Mouse (Mus musculus): ENCODE measurements around the gene Kcnd3. TPM values are rescaled to one million over a fixed set of nuclear protein-coding genes. Genes with fewer than 3 reads are reported as not detected.
"Not testable (repeated sequence)": the region's sequence is repeated elsewhere in the genome, so short reads cannot be mapped to it uniquely, and the experiment has no call there.

Kcnd3 gene
- polyA plus RNA-seq, 1 experiment from 2014 or later = 0.51 TPM

DNA sequence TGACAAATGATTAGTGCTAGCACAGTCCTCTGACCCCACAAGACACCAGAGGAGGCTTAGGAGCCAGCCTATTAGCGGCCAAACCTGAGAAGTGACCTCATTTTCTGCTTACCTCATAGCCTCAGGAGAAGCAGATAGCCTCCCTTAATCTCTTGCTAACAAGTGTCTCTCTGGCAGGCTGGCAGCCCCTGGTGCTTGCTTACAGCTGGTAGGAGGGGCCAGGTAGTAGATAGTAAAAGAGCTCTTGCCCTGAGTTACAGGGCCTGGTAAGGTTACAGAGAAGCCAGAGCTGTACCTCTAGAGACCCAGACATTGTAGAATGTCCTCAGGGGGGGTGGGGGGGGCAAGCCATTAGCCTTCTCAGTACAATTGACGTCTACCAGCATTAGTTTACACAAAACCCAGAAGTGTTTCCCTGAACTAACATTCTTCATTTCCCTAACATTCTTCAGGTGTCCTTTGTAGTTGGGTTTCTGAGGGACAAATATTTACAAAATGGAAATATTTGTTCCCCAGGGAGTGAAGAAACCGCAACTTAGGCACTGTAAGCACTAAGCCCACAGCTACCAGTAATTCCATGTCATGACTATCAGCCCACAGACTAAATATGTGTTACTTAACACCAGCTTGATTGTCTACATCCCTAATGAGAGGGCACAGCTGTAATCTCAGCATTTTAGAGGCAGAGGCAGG, 247.3 kb downstream of the Kcnd3 start:
- ATAC-seq (ENCODE audit: insufficient number of reproducible peaks, low FRiP score, low TSS enrichment, low read depth) = no peak

DNA sequence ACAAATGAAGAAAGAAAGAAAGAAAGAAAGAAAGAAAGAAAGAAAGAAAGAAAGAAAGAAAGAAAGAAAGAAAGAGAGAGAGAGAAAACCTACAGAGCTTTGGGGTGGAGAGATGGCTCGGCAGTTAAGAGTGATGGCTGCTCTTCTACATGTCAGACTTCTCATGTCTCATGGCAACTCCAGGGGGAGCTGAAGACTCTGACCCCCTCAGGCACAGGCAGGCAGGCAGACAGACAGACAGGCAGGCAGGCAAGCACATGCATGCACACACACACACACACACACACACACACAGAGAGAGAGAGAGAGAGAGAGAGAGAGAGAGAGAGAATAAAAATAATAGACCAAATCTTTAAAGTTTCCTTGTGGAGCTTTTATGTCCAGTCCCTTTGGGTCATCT, 248.7 kb downstream of the Kcnd3 start:
- not testable (repeated sequence) for H3K4me2 ChIP-seq; H3K9me3 ChIP-seq; H3K9ac ChIP-seq; H3K4me3 ChIP-seq; H3K27ac ChIP-seq; H3K36me3 ChIP-seq; ATAC-seq (ENCODE audit: insufficient number of reproducible peaks, low FRiP score, low TSS enrichment, low read depth)
- peaks cover 25% of the 10 kb centered on the region for H3K27me3 ChIP-seq
- H3K4me1 ChIP-seq = peaks cover 27% of the 10 kb centered on the region
- WGBS = 47% methylated on average over 1 of the region's 1 CpGs

More for the DNA sequence above, 247.3 kb downstream of the Kcnd3 start:
- H3K9ac ChIP-seq = no peak overlapping the region
- no peak overlapping the region for H3K4me3 ChIP-seq
- 47% methylated on average over 3 of the region's 3 CpGs for WGBS
- peaks cover 18% of the 10 kb centered on the region for H3K4me1 ChIP-seq
- H3K27me3 ChIP-seq = peaks cover 32% of the 10 kb centered on the region
- H3K9me3 ChIP-seq = no peaks in the 10 kb centered on the region
- H3K4me2 ChIP-seq = no peak overlapping the region
- H3K27ac ChIP-seq = no peak overlapping the region
- H3K36me3 ChIP-seq = no peaks in the 10 kb centered on the region

DNA sequence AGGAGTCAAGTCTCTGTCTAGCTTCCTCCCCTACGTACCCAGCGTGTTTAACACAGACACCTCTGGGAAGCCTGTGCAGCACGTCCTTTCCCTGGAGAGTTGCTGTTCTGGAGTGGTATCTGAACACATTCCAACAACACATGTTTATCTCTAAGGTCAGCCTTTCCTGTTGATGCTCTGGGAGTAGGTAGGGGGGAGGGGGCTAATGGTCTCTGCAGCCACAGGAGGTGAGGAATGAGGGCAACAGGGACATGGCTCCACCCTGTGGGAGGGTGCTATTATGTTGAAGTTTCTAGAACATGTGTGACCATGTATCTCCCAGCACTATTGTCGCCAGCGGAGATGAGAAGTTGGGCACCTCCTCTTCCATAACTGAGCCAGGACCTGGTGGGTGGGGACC, 249.3 kb downstream of the Kcnd3 start:
- no peak overlapping the region for H3K4me2 ChIP-seq
- no peak overlapping the region for H3K4me3 ChIP-seq
- 55% methylated on average over 5 of the region's 5 CpGs for WGBS
- no peak overlapping the region for H3K9ac ChIP-seq
- no peaks in the 10 kb centered on the region for H3K36me3 ChIP-seq
- peaks cover 23% of the 10 kb centered on the region for H3K4me1 ChIP-seq
- no peak overlapping the region for H3K27ac ChIP-seq
- no peaks in the 10 kb centered on the region for H3K9me3 ChIP-seq
- ATAC-seq (ENCODE audit: insufficient number of reproducible peaks, low FRiP score, low TSS enrichment, low read depth) = no peak
- H3K27me3 ChIP-seq = peaks cover 25% of the 10 kb centered on the region

DNA sequence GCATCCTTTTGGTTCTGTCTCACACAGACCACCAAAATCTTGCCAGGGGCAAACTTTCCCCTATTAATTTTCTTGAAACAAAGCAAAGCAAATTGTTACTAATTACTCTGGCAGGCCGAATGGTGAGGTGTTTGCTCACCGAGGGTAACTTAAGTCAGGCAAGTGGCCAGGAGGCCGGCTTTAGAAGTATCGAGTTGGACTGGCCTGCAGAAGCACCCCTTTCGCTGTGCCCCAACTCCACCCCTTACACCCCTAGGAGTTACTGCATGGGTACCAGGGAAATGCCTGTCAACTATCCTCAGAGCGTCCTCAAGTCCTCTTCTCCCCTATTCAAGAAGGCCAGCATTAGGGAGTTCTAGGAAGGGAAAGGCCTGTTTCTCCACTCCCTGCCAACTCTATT, 251.4 kb downstream of the Kcnd3 start:
- Histone ChIP-seq H3K27me3 (peaks cover 24% of the 10 kb centered on the region), H3K27ac (0 out of 2 replicates have a peak overlapping the region, but pooled peaks have one; percentile 24), H3K36me3 (no peaks in the 10 kb centered on the region), H3K4me1 (peaks cover 26% of the 10 kb centered on the region), H3K4me2 (no peak overlapping the region), H3K9ac (no peak overlapping the region), H3K4me3 (no peak overlapping the region), H3K9me3 (no peaks in the 10 kb centered on the region)
- no peak for ATAC-seq (ENCODE audit: insufficient number of reproducible peaks, low FRiP score, low TSS enrichment, low read depth)
- WGBS = 44% methylated on average over 6 of the region's 6 CpGs

DNA sequence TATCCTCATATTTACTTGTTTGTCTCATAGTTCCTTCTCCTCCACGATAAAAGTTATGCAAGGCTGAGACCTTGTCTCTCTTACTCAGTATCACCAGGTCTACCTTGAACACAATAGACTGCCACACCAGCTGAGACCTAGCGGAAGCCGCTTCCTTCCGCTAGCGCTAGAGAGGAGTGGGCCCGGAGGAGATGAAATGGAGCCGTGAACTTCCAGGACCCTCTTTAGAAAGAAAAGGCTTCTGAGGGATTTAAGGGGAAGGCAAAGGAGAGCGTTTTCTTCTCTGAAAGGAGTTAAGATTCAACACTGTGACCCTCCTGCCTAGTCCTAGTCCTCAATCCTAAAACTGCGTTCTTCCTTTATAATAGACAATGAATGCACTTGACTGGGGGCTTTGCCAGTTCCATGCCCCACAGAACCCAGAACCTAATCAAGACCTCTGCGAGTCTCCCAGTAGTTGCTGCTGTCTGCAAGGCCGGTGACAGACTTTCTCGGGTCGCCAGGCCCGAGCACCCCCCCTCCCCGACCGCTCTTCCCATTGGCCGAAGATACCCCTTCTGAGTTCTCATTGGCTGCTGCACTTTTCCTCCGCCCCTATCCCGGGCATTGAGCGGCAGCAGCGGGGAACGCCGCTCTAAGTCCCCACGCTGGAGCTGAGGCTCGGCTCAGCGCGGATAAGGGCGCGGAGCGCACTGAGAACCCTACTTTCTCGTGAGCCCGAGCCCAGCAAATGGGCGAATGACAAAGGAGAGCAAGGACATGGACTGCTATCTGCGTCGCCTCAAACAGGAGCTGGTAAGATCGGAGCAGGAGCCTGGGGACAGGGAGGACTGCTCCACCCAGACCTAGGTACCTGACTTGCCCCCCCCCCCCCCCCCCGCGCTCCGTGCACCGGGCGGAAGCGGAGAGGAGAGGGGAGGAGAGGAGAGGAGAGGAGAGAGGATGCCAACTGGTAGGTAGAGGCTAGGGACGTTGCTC, 252.2 kb downstream of the Kcnd3 start, which contains the start of gene Inka2:
Inka2 (plus strand) TSS at position 569 of the 978 bp plus-strand sequence.
- Histone ChIP-seq H3K36me3 (no peaks in the 10 kb centered on the region), H3K27me3 (peaks cover 21% of the 10 kb centered on the region), H3K9me3 (no peaks in the 10 kb centered on the region), H3K4me2 (peak within 1 kb of the TSS; percentile 96), H3K9ac (peak within 1 kb of the TSS; percentile 37), H3K4me3 (peak within 1 kb of the TSS; percentile 58), H3K27ac (peak within 1 kb of the TSS; percentile 76), H3K4me1 (peaks cover 26% of the 10 kb centered on the region)
- WGBS = 4% methylated on average over 41 of the region's 43 CpGs
- ATAC-seq (ENCODE audit: insufficient number of reproducible peaks, low FRiP score, low TSS enrichment, low read depth) = peak; percentile 91

DNA sequence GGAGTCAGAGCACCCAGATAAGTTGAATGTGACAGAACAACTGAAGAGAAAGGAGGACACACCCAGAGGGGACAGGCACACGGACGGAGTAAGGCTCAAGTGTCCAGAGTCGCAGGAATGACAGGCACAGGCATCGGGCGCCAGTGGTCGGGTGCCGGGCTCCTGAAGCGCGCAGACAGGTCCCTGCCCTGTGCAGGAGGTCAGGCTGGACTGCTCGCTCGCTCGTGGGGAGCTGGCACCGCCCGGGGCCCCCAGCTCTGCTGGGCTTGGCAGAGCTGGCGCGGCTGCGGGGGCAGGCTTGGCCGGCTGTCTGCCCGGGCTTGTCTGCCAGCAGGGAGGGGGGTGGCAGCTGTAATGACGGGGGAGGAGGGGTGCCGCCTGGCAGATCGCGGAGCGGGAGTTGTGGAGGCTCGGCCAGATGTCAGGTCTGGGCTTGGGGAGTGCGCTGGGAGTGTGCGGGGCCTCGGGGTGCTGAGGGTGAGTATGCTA, 253.0 kb downstream of the Kcnd3 start:
- under 1% methylated on average over 28 of the region's 28 CpGs for WGBS
- Histone ChIP-seq H3K9ac (peak overlapping the region; percentile 37), H3K4me1 (peaks cover 28% of the 10 kb centered on the region), H3K4me2 (peak overlapping the region; percentile 96), H3K27ac (peak overlapping the region; percentile 76), H3K36me3 (no peaks in the 10 kb centered on the region), H3K4me3 (peak overlapping the region; percentile 58), H3K27me3 (peaks cover 21% of the 10 kb centered on the region), H3K9me3 (no peaks in the 10 kb centered on the region)
- peak; percentile 59 for ATAC-seq (ENCODE audit: insufficient number of reproducible peaks, low FRiP score, low TSS enrichment, low read depth)

DNA sequence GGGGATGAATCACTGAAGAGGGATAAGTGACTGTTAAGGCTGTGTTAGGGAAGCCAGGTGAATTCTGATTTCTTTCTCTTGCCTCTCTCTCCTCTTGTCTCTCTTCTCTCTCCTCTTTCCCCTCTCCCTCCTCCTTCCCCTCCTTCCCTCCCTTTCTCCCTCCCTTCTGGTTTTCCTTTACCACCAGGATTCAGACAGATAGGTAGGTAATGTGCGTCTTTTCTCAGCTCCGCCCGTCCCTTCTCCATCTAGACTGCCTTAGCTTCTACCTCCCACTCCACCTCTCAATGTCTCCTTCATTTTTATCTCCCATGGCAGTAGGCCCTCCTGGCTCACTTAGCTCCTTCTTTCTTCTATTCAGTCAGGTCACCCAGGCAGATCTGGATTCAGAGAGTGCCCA, 253.4 kb downstream of the Kcnd3 start:
- Histone ChIP-seq H3K27ac (0 out of 2 replicates have a peak overlapping the region, but pooled peaks have one; percentile 76), H3K27me3 (peaks cover 21% of the 10 kb centered on the region)

DNA sequence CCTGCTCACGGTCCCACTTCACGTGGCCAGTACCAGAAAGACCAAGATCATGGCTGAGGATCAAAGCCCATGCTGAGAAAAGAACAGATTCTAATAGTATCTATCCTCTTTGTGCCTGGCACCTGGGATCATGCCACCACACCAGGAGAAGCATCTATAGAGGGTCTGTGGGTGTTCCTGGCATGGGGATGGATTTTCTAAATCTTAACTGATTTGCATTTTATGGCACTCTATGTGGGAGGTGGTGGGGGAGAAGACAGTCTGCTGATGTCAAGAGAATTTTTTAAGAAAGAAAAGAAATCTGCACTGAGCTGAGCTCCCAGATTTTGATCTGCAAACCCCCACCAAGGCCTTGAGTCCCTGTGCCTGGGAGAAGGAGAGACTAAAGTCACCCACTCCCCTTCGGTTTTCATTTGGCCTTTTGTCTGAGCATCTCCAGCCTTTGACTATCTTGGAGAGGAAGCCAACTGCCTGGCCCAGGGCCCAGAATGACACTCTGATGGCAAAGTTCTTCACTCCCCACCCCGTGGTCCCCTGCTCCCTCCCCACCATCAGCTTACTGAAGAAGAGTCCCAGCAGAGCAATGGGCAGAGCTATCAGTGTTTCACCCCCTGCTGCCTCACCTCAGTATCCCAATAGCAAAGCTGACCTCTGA, 254.4 kb downstream of the Kcnd3 start:
- Histone ChIP-seq H3K27ac (no peak overlapping the region), H3K9ac (no peak overlapping the region), H3K9me3 (no peaks in the 10 kb centered on the region), H3K4me1 (peaks cover 30% of the 10 kb centered on the region), H3K36me3 (no peaks in the 10 kb centered on the region), H3K4me3 (peak overlapping the region; percentile 58), H3K27me3 (peaks cover 21% of the 10 kb centered on the region), H3K4me2 (peak overlapping the region; percentile 96)
- no peak for ATAC-seq (ENCODE audit: insufficient number of reproducible peaks, low FRiP score, low TSS enrichment, low read depth)
- WGBS = 43% methylated on average over 4 of the region's 4 CpGs

More for the DNA sequence above, 253.4 kb downstream of the Kcnd3 start:
- no peak for ATAC-seq (ENCODE audit: insufficient number of reproducible peaks, low FRiP score, low TSS enrichment, low read depth)
- no peaks in the 10 kb centered on the region for H3K9me3 ChIP-seq
- peak overlapping the region; percentile 58 for H3K4me3 ChIP-seq
- H3K4me1 ChIP-seq = peaks cover 30% of the 10 kb centered on the region
- no peaks in the 10 kb centered on the region for H3K36me3 ChIP-seq
- WGBS = 13% methylated on average over 3 of the region's 3 CpGs
- peak overlapping the region; percentile 37 for H3K9ac ChIP-seq
- peak overlapping the region; percentile 96 for H3K4me2 ChIP-seq

DNA sequence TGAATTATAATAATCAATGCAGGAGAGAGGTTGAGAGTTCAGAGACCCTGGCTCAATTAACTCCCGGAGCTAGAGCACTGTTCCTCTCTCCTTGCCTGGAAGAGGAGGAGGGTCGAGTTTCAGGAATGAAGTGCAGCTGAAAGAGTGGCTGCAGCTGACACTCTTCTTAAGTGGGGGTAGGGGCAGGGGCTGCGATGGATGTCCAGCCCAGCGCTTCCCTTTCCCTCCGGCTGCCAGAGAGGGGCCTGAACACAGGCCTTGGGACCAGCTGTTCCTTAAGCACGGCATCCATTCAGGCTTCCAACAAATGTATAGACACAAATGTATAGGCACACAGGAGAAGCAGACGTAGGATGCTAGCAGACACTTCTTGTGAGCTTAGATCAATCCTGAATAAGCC, 255.5 kb downstream of the Kcnd3 start:
- Histone ChIP-seq H3K4me2 (no peak overlapping the region), H3K4me1 (peaks cover 35% of the 10 kb centered on the region), H3K9ac (no peak overlapping the region), H3K9me3 (no peaks in the 10 kb centered on the region), H3K4me3 (no peak overlapping the region), H3K27ac (no peak overlapping the region), H3K36me3 (no peaks in the 10 kb centered on the region), H3K27me3 (peaks cover 21% of the 10 kb centered on the region)
- ATAC-seq (ENCODE audit: insufficient number of reproducible peaks, low FRiP score, low TSS enrichment, low read depth) = no peak
- 18% methylated on average over 7 of the region's 7 CpGs for WGBS

DNA sequence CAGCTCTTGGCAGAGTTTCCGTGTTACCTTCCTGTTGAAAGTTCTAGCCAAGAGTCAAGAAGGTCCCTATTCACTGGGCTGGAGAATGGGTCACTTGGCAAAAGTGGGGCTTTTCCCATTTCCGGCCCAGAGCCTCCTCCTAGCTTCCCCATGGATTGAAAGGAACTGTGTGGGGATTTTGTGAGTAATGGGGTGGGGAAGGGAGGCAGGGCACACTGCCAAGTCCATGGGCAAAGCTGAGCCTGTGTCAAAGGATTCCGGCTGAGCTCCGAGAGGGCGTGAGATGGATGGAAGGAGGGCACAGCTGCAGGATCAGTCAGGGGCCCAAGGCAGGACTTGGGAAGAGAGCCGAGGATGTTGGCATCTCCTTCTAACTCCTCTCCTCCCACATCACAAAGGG, 258.1 kb downstream of the Kcnd3 start:
- 50% methylated on average over 6 of the region's 6 CpGs for WGBS
- Histone ChIP-seq H3K4me3 (no peak overlapping the region), H3K9me3 (no peaks in the 10 kb centered on the region), H3K27me3 (peaks cover 14% of the 10 kb centered on the region), H3K36me3 (no peaks in the 10 kb centered on the region), H3K4me1 (peaks cover 31% of the 10 kb centered on the region), H3K27ac (peak overlapping the region; percentile 48; the same call in 1 of the 2 replicates), H3K9ac (no peak overlapping the region), H3K4me2 (peak overlapping the region; percentile 5; the same call in 1 of the 2 replicates)
- peak; percentile 59; the same call in 1 of the 2 replicates for ATAC-seq (ENCODE audit: insufficient number of reproducible peaks, low FRiP score, low TSS enrichment, low read depth)

DNA sequence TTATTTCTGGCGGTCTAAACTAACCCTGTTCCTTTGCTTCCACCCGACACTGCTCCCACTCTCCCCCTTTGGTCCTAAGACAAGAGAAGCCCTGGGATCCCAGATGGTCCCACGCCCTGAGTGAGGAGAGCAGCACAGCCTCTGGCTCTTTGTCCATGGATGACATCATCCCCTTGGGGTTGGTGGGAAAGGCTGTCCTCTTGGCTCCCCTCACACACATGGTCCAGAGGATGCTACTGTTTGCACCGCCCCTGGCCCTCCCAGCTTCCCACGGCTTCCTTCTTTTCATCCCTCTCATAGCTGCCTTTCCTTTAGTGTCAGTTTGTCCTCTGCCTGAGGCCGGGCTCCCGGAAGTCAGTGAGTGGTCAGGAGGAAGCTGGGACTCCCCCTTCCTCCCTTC, 259.6 kb downstream of the Kcnd3 start:
- Histone ChIP-seq H3K4me3 (no peak overlapping the region), H3K27ac (no peak overlapping the region), H3K9ac (no peak overlapping the region), H3K4me2 (no peak overlapping the region), H3K36me3 (no peaks in the 10 kb centered on the region), H3K9me3 (no peaks in the 10 kb centered on the region), H3K4me1 (peaks cover 21% of the 10 kb centered on the region), H3K27me3 (0 out of 2 replicates have a peak, but pooled peaks cover 3% of the 10 kb centered on the region)
- no peak for ATAC-seq (ENCODE audit: insufficient number of reproducible peaks, low FRiP score, low TSS enrichment, low read depth)
- 59% methylated on average over 7 of the region's 7 CpGs for WGBS
